Mouse (Mus musculus) erythroblast, embryonic 14.5 days (primary cell): ENCODE measurements around the gene Crygn. TPM values are rescaled to one million over a fixed set of nuclear protein-coding genes. Genes with fewer than 3 reads are reported as not detected.

ENCODE experiments used
- H3K27me3 ChIP-seq: 2 replicates; pipeline ENCODE4 v1.6.1; 2012; ENCODE audit warnings: inconsistent platforms; ENCODE audit not compliant: control insufficient read depth
- H3K36me3 ChIP-seq: 2 replicates; pipeline ENCODE4 v1.6.1; 2012; ENCODE audit warnings: mild to moderate bottlenecking, inconsistent platforms; ENCODE audit not compliant: control insufficient read depth
- H3K4me1 ChIP-seq: 2 replicates; pipeline ENCODE4 v1.6.1; 2012; ENCODE audit warnings: inconsistent platforms; ENCODE audit not compliant: control insufficient read depth
- H3K4me3 ChIP-seq: replicated peaks from 2 replicates; pipeline ENCODE3; 2012; ENCODE audit warnings: moderate library complexity, mild to moderate bottlenecking, inconsistent platforms
- H3K9me3 ChIP-seq: 2 replicates; pipeline ENCODE4 v1.6.1; 2012; ENCODE audit warnings: low read length, inconsistent platforms, mixed read lengths; ENCODE audit not compliant: control insufficient read depth
- GATA1 ChIP-seq: IDR thresholded peaks from 2 replicates; pipeline ENCODE4 v1.6.1; 2012; ENCODE audit warnings: low read length, inconsistent platforms, mixed read lengths
- TAL1 ChIP-seq: IDR thresholded peaks from 3 replicates; pipeline ENCODE4 v1.6.1; 2012; ENCODE audit warnings: low read length, inconsistent platforms, mixed read lengths
- polyA plus RNA-seq: library from polyadenylated mRNA; stranded (reverse); fragments of >175 nt; gene quantifications from 2 replicates; pipeline ENCODE4 v1.2.3, GENCODE M21; 2012

Crygn gene
- polyA plus RNA-seq, 1 experiment: not detected

GRCm38 (mm10) chr5:24751305-24752174 lies 6.3 kb downstream of the Crygn start:
- TF ChIP-seq GATA1 (no peak), TAL1 (no peak)
- no peaks in the 10 kb centered on the region for H3K9me3 ChIP-seq
- peaks cover 31% of the 10 kb centered on the region for H3K27me3 ChIP-seq
- peak overlapping the region; percentile 57 for H3K4me3 ChIP-seq
- H3K4me1 ChIP-seq: peaks cover 18% of the 10 kb centered on the region
- no peaks in the 10 kb centered on the region for H3K36me3 ChIP-seq

- H3K36me3 ChIP-seq: no peaks in the 10 kb centered on the region
- peak overlapping the region; percentile 57 for H3K4me3 ChIP-seq
- H3K9me3 ChIP-seq: no peaks in the 10 kb centered on the region
- peaks cover 18% of the 10 kb centered on the region for H3K4me1 ChIP-seq
- TF ChIP-seq GATA1: no peak
- H3K27me3 ChIP-seq: peaks cover 31% of the 10 kb centered on the region
Observed at GRCm38 (mm10) chr5:24750321-24751304, 7.2 kb downstream of the Crygn start.

DNA sequence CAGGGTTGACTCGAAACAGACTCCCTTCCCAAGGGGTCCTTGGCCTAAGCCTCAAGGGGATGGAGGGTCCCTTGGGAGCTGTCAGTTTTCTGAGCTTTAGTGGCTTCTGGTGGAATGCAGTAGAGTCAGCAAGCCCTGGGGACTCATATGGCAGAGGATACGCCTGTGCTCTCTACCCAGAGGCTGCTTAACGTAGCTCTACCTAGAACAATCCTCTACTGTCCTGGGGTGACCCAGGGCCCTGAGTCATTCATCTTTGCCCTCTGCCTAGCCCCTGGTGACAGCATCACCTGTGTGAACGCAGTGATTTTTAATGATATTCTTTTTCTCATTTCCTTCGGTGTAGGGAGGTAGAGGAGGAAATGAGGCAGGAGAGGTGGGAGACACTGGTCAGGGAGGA lies 8.1 kb downstream of the Crygn start:
- H3K4me3 ChIP-seq: no peak overlapping the region
- H3K9me3 ChIP-seq: no peaks in the 10 kb centered on the region
- H3K36me3 ChIP-seq: no peaks in the 10 kb centered on the region
- H3K27me3 ChIP-seq: peaks cover 31% of the 10 kb centered on the region
- H3K4me1 ChIP-seq: peaks cover 18% of the 10 kb centered on the region
- TF ChIP-seq GATA1 (no peak), TAL1 (no peak)

DNA sequence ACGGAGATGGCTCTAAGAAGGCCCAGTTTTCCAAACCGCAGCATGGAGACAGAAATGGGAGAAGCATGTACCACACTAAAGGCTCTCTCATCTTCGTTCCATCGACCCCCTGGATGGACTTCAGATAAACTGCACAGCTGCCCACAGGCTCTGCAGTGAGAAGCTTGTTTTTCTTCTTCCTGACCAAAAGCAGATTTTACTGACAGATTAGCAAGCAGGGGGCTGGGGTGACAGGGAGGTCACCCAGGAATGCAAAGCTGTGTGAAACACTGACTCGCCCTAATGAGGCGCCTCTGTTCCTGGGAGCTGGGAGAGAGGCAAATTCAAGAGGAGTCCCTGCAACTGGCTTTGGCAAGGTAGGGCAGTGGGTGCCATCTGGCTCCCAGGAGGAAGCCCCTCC lies 10.3 kb downstream of the Crygn start:
- TF ChIP-seq TAL1 (no peak), GATA1 (no peak)
- Histone ChIP-seq H3K36me3 (no peaks in the 10 kb centered on the region), H3K27me3 (peaks cover 25% of the 10 kb centered on the region), H3K9me3 (no peaks in the 10 kb centered on the region), H3K4me1 (peaks cover 18% of the 10 kb centered on the region), H3K4me3 (no peak overlapping the region)

DNA sequence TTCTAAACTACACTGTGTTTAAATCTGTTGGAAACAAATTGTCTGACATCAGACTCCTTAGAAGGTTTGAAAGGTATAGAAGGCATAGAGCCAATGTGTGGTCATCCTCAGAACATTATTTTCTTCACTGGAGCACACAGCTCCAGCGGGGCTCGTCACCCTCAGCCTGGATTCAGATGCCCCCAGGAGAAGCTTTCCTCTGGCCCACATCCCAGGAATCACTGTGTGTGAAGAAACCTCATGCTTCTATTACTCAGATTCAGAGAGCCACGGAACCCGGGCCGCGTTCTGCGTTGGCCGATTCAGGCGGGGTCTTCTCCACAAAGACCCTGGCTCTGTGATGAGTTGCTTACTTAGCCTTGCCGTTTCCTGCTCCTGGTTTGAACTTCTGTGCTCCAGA lies 13.9 kb downstream of the Crygn start:
- H3K27me3 ChIP-seq: peaks cover 10% of the 10 kb centered on the region
- no peaks in the 10 kb centered on the region for H3K9me3 ChIP-seq
- no peak for TF ChIP-seq GATA1
- no peak for TF ChIP-seq TAL1

GRCm38 (mm10) chr5:24741172-24741885 lies 16.5 kb downstream of the Crygn start:
- Histone ChIP-seq H3K4me3 (no peak overlapping the region), H3K9me3 (no peaks in the 10 kb centered on the region), H3K4me1 (no peaks in the 10 kb centered on the region), H3K36me3 (no peaks in the 10 kb centered on the region), H3K27me3 (peaks cover 4% of the 10 kb centered on the region; the same call in 1 of the 2 replicates)
- TF ChIP-seq TAL1 (no peak), GATA1 (no peak)

More for the DNA sequence above, 13.9 kb downstream of the Crygn start:
- H3K4me1 ChIP-seq: no peaks in the 10 kb centered on the region; the same call in 1 of the 2 replicates
- H3K4me3 ChIP-seq: no peak overlapping the region
- no peaks in the 10 kb centered on the region for H3K36me3 ChIP-seq

DNA sequence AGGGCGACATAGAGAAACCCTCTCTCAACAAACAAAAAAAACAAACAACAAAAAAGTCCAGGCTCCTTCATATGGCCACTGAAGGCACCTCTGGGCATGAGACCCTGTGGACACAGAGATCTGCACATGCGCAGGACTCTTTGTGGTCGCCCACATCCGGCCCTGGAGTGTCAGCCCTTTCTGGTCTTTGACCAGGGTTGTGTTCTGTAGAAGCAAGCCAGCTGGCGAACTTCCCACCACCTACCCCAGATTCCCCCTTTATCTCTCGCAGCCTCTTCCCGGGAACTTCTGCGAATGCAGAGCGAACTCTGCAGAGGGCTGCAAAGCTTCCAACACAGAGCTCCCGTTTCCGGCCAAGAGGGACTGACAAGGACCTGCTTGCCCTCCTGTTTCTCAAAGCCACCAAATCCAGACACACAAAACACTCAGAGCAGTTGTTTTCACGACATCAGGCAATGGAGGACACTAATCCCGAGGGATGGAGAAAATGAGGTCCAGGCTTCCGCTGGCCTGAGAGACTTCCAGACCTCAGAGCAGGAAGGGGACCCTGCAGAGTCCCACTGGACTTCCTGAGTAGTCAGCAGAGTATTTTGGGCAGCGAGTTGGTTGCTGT lies 18.6 kb downstream of the Crygn start:
- Histone ChIP-seq H3K36me3 (no peaks in the 10 kb centered on the region), H3K27me3 (peaks cover 4% of the 10 kb centered on the region; the same call in 1 of the 2 replicates), H3K9me3 (no peaks in the 10 kb centered on the region), H3K4me3 (no peak overlapping the region), H3K4me1 (no peaks in the 10 kb centered on the region)
- TF ChIP-seq TAL1 (no peak), GATA1 (no peak)

- TF ChIP-seq GATA1 (no peak), TAL1 (no peak)
- Histone ChIP-seq H3K4me3 (no peak overlapping the region), H3K27me3 (peaks cover 4% of the 10 kb centered on the region; the same call in 1 of the 2 replicates), H3K9me3 (no peaks in the 10 kb centered on the region), H3K4me1 (peaks cover 4% of the 10 kb centered on the region), H3K36me3 (no peaks in the 10 kb centered on the region)
Observed at GRCm38 (mm10) chr5:24738517-24738916, 19.3 kb downstream of the Crygn start.
